Mouse (Mus musculus): ENCODE results near the gene Rasgef1b. TPM values are rescaled to one million over a fixed set of nuclear protein-coding genes. Genes with fewer than 3 reads are reported as not detected.

Rasgef1b gene
- polyA plus RNA-seq, 1 experiment = 0.26 TPM

- H3K27me3 ChIP-seq (ENCODE audit: control insufficient read depth, insufficient read depth, insufficient read length) = peaks cover 3% of the 10 kb centered on the region
- TF ChIP-seq MAX (IDR thresholded peaks at IDR 0.05; ENCODE audit: low read depth) = no peak
- TF ChIP-seq TCF12 (IDR thresholded peaks at IDR 0.05; ENCODE audit: insufficient read depth, poor library complexity, severe bottlenecking) = no peak
- no peak for TF ChIP-seq REST (IDR thresholded peaks at IDR 0.05; ENCODE audit: insufficient read depth, insufficient read length)
- TF ChIP-seq CEBPB (IDR thresholded peaks at IDR 0.05; ENCODE audit: insufficient read depth, poor library complexity, severe bottlenecking) = no peak
- TF ChIP-seq USF1 (IDR thresholded peaks at IDR 0.05; ENCODE audit: low read depth) = no peak
- no peak for TF ChIP-seq MYOD1 (IDR thresholded peaks at IDR 0.05; ENCODE audit: control insufficient read depth in 1 of 3, insufficient read length in 2 of 3, low read depth in 2 of 3)
- no peak for TF ChIP-seq POLR2AphosphoS2 (IDR thresholded peaks at IDR 0.05; ENCODE audit: insufficient read length, low read depth)
- no peak for TF ChIP-seq SRF (IDR thresholded peaks at IDR 0.05; ENCODE audit: control insufficient read depth, insufficient read length, low read depth)
- TF ChIP-seq TCF3 (IDR thresholded peaks at IDR 0.05; ENCODE audit: insufficient read length, low read depth) = no peak
- TF ChIP-seq POLR2A (IDR thresholded peaks at IDR 0.05; ENCODE audit: insufficient read length, low read depth) = no peak
- no peak for TF ChIP-seq E2F4 (IDR thresholded peaks at IDR 0.05; ENCODE audit: insufficient read depth)
- TF ChIP-seq MYOG (IDR thresholded peaks at IDR 0.05; ENCODE audit: control insufficient read depth in 1 of 3, insufficient read depth in 1 of 3, insufficient read length in 2 of 3, low read depth in 2 of 3) = no peak
Observed at GRCm38 (mm10) chr5:99381639-99382038, 347.2 kb downstream of the Rasgef1b start.

DNA sequence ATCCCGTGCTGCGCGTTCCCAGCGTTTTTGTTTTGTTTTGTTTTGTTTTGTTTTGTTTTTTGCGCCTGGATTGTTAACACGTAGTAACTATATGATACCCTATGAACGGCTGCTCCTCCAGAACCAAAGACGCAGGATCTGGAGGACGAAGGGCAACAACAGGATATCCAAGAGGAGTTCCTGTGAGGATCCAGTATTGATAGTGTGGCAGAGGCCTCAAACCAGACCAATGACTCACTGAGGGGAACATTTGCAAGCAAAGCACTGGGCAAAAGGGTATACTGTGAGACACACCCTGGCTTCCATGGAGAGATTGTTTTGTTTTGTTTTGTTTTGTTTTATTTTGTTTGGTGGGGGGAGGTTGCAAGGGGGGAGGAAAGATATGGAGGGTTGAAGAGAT is 348.0 kb downstream of the Rasgef1b start:
- TF ChIP-seq MAX (IDR thresholded peaks at IDR 0.05; ENCODE audit: low read depth) = no peak
- no peak for TF ChIP-seq SRF (IDR thresholded peaks at IDR 0.05; ENCODE audit: control insufficient read depth, insufficient read length, low read depth)
- TF ChIP-seq POLR2A (IDR thresholded peaks at IDR 0.05; ENCODE audit: insufficient read length, low read depth) = no peak
- no peak for TF ChIP-seq MYOG (IDR thresholded peaks at IDR 0.05; ENCODE audit: control insufficient read depth in 1 of 3, insufficient read depth in 1 of 3, insufficient read length in 2 of 3, low read depth in 2 of 3)
- no peak for TF ChIP-seq REST (IDR thresholded peaks at IDR 0.05; ENCODE audit: insufficient read depth, insufficient read length)
- TF ChIP-seq CEBPB (IDR thresholded peaks at IDR 0.05; ENCODE audit: insufficient read depth, poor library complexity, severe bottlenecking) = no peak
- no peak for TF ChIP-seq TCF3 (IDR thresholded peaks at IDR 0.05; ENCODE audit: insufficient read length, low read depth)
- no peak for TF ChIP-seq MYOD1 (IDR thresholded peaks at IDR 0.05; ENCODE audit: control insufficient read depth in 1 of 3, insufficient read length in 2 of 3, low read depth in 2 of 3)
- TF ChIP-seq TCF12 (IDR thresholded peaks at IDR 0.05; ENCODE audit: insufficient read depth, poor library complexity, severe bottlenecking) = no peak
- no peak for TF ChIP-seq USF1 (IDR thresholded peaks at IDR 0.05; ENCODE audit: low read depth)
- no peak for TF ChIP-seq E2F4 (IDR thresholded peaks at IDR 0.05; ENCODE audit: insufficient read depth)
- no peak for TF ChIP-seq POLR2AphosphoS2 (IDR thresholded peaks at IDR 0.05; ENCODE audit: insufficient read length, low read depth)
- Histone ChIP-seq H3K79me2 (ENCODE audit: control insufficient read depth, insufficient read depth) (no peaks in the 10 kb centered on the region), H3K4me2 (ENCODE audit: low read depth) (no peak overlapping the region), H3ac (ENCODE audit: control insufficient read depth, insufficient read length) (no peak overlapping the region), H3K4me3 (no peak overlapping the region), H3K36me3 (ENCODE audit: control insufficient read depth, insufficient read depth) (no peaks in the 10 kb centered on the region), H3K27me3 (ENCODE audit: control insufficient read depth, insufficient read depth, insufficient read length) (peaks cover 10% of the 10 kb centered on the region)

More at GRCm38 (mm10) chr5:99381639-99382038, 347.2 kb downstream of the Rasgef1b start:
- no peaks in the 10 kb centered on the region for H3K79me2 ChIP-seq (ENCODE audit: control insufficient read depth, insufficient read depth)
- no peak overlapping the region for H3K4me3 ChIP-seq
- H3K36me3 ChIP-seq (ENCODE audit: control insufficient read depth, insufficient read depth) = no peaks in the 10 kb centered on the region
- H3ac ChIP-seq (ENCODE audit: control insufficient read depth, insufficient read length) = no peak overlapping the region
- no peak overlapping the region for H3K4me2 ChIP-seq (ENCODE audit: low read depth)

DNA sequence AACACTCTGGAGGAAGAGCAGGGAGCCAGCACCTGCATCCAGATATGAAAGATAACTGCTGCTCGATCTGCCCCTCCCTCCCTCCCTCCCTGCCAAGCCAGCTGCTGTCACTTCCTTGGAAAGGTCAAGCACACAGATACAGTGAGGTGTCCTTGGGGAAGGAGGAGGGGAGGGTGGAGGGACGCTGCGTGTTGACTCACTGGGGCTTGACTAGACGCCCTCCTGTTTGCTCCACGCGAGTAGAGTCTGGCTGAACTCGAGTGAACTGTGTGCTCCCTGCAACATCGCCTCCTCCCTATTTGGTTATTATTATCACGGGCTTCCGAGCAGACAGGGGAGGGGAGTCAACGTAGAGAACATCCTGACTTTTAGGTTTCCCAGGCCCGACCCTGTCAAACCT is 348.7 kb downstream of the Rasgef1b start:
- Histone ChIP-seq H3ac (ENCODE audit: control insufficient read depth, insufficient read length) (no peak overlapping the region), H3K4me3 (no peak overlapping the region), H3K4me2 (ENCODE audit: low read depth) (no peak overlapping the region), H3K36me3 (ENCODE audit: control insufficient read depth, insufficient read depth) (no peaks in the 10 kb centered on the region), H3K79me2 (ENCODE audit: control insufficient read depth, insufficient read depth) (no peaks in the 10 kb centered on the region), H3K27me3 (ENCODE audit: control insufficient read depth, insufficient read depth, insufficient read length) (peaks cover 16% of the 10 kb centered on the region)
- TF ChIP-seq POLR2A (IDR thresholded peaks at IDR 0.05; ENCODE audit: insufficient read length, low read depth) = no peak
- no peak for TF ChIP-seq MYOG (IDR thresholded peaks at IDR 0.05; ENCODE audit: control insufficient read depth in 1 of 3, insufficient read depth in 1 of 3, insufficient read length in 2 of 3, low read depth in 2 of 3)
- no peak for TF ChIP-seq MYOD1 (IDR thresholded peaks at IDR 0.05; ENCODE audit: control insufficient read depth in 1 of 3, insufficient read length in 2 of 3, low read depth in 2 of 3)

DNA sequence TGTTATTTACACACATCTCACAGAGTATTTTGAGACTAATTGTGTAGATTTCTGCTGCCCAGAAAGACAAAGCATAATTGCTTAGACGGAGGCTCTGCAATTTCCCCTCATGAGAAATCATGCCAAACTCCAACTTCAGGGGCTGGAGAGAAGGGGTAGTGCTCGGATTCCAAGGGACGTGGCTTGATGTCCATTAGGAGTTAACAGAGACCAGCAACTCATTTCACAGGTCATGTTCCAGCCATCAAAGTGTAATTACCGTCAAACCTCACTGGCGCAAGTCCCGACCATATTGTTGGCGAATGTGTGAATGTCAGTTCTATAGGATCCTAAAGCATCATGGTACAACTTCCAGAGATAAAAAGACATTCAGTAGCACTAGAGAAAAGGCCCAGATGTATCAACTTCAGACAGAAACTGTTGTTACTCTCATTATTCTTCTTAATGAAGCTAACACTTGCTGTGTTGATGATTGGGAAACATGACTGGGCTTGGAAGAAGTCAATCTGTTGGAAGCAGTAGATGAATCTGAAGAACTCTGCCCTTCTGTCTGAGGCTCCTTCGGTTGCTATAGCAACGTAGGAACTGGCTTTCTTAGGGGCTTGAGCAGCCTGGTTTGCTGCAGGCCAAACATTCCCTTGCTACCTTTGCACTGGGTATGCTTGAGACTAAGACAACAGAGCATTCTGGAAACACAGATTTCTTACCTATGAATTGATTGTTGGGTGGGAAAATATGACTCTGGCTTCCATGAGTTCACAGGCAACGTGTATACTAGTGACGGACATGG is 350.2 kb downstream of the Rasgef1b start:
- TF ChIP-seq E2F4 (IDR thresholded peaks at IDR 0.05; ENCODE audit: insufficient read depth) (no peak), USF1 (IDR thresholded peaks at IDR 0.05; ENCODE audit: low read depth) (no peak), MYOD1 (IDR thresholded peaks at IDR 0.05; ENCODE audit: control insufficient read depth in 1 of 3, insufficient read length in 2 of 3, low read depth in 2 of 3) (no peak), POLR2A (IDR thresholded peaks at IDR 0.05; ENCODE audit: insufficient read length, low read depth) (no peak), MAX (IDR thresholded peaks at IDR 0.05; ENCODE audit: low read depth) (no peak), TCF12 (IDR thresholded peaks at IDR 0.05; ENCODE audit: insufficient read depth, poor library complexity, severe bottlenecking) (no peak), SRF (IDR thresholded peaks at IDR 0.05; ENCODE audit: control insufficient read depth, insufficient read length, low read depth) (no peak), CEBPB (IDR thresholded peaks at IDR 0.05; ENCODE audit: insufficient read depth, poor library complexity, severe bottlenecking) (no peak), TCF3 (IDR thresholded peaks at IDR 0.05; ENCODE audit: insufficient read length, low read depth) (no peak), MYOG (IDR thresholded peaks at IDR 0.05; ENCODE audit: control insufficient read depth in 1 of 3, insufficient read depth in 1 of 3, insufficient read length in 2 of 3, low read depth in 2 of 3) (no peak), POLR2AphosphoS2 (IDR thresholded peaks at IDR 0.05; ENCODE audit: insufficient read length, low read depth) (no peak), REST (IDR thresholded peaks at IDR 0.05; ENCODE audit: insufficient read depth, insufficient read length) (no peak)
- no peak overlapping the region for H3K4me3 ChIP-seq
- peaks cover 16% of the 10 kb centered on the region for H3K27me3 ChIP-seq (ENCODE audit: control insufficient read depth, insufficient read depth, insufficient read length)
- no peak overlapping the region for H3ac ChIP-seq (ENCODE audit: control insufficient read depth, insufficient read length)
- no peak overlapping the region for H3K4me2 ChIP-seq (ENCODE audit: low read depth)
- no peaks in the 10 kb centered on the region for H3K36me3 ChIP-seq (ENCODE audit: control insufficient read depth, insufficient read depth)
- H3K79me2 ChIP-seq (ENCODE audit: control insufficient read depth, insufficient read depth) = no peaks in the 10 kb centered on the region
